Mouse (Mus musculus) stomach, embryonic 14.5 days (tissue): ENCODE data around the gene Hist2h2aa1. TPM values are rescaled to one million over a fixed set of nuclear protein-coding genes. Genes with fewer than 3 reads are reported as not detected.
A peak's percentile ranks its signal among the peaks of the same experiment; 100 is the strongest.
"Not testable (repeated sequence)": the region's sequence is repeated elsewhere in the genome, so short reads cannot be mapped to it uniquely, and the experiment has no call there.

ENCODE experiments used
- ATAC-seq: fragments of 200-750 bp; cut with Nextera tagmentation; 2 replicates; pipeline ENCODE4 v1.8.0; 2017; ENCODE audit warnings: low read depth, moderate TSS enrichment; ENCODE audit not compliant: insufficient number of reproducible peaks, insufficient read depth, low FRiP score
- H3K27ac ChIP-seq: fragments of 300-500 bp; sonication (generic); 2 replicates; pipeline ENCODE4 v1.5.1; 2014; ENCODE audit warnings: mild to moderate bottlenecking, low read length, moderate library complexity, mixed read lengths
- H3K27me3 ChIP-seq: fragments of 300-500 bp; sonication (generic); 2 replicates; pipeline ENCODE4 v1.6.1; 2014; ENCODE audit warnings: low read length, control low read depth, mixed read lengths; ENCODE audit not compliant: control insufficient read depth, insufficient read depth
- H3K36me3 ChIP-seq: fragments of 300-500 bp; sonication (generic); 2 replicates; pipeline ENCODE4 v1.6.1; 2014; ENCODE audit warnings: mild to moderate bottlenecking, control low read depth, low read length, moderate library complexity, mixed read lengths; ENCODE audit not compliant: control insufficient read depth, insufficient read depth
- H3K4me1 ChIP-seq: fragments of 300-500 bp; sonication (generic); 2 replicates; pipeline ENCODE4 v1.6.1; 2014; ENCODE audit warnings: low read length, control low read depth, mixed read lengths; ENCODE audit not compliant: control insufficient read depth, insufficient read depth
- H3K4me2 ChIP-seq: fragments of 300-500 bp; sonication (generic); replicated peaks from 2 replicates; pipeline ENCODE4 v1.6.1; 2014; ENCODE audit warnings: low read depth, low read length, control low read depth
- H3K4me3 ChIP-seq: fragments of 300-500 bp; sonication (generic); 2 replicates; pipeline ENCODE4 v1.5.1; 2014; ENCODE audit warnings: low read depth, low read length, control low read depth
- H3K9ac ChIP-seq: fragments of 300-500 bp; sonication (generic); replicated peaks from 2 replicates; pipeline ENCODE4 v1.6.1; 2014; ENCODE audit warnings: low read depth, mild to moderate bottlenecking, control low read depth, low read length, moderate library complexity, mixed read lengths
- H3K9me3 ChIP-seq: fragments of 300-500 bp; sonication (generic); 2 replicates; pipeline ENCODE4 v1.6.1; 2016; ENCODE audit warnings: low read depth, low read length, control low read depth; ENCODE audit not compliant: control insufficient read depth
- WGBS: fragments of 180-500 bp; shearing (Covaris S2); extraction: QIAGEN DNeasy Blood & Tissue Kit; methylation state at CpG from one replicate; pipeline ENCODE4 v1.1.7; 2014; 5-methylcytosine and 5-hydroxymethylcytosine counted together
- polyA plus RNA-seq: library from polyadenylated mRNA; unstranded; fragments of >200 nt; fragmentation: Nextera tagmentation; extraction: Ambion mirVana; gene quantifications from 2 replicates; pipeline ENCODE4 v1.2.1, GENCODE M21; 2014

Gene Hist2h2aa1
- polyA plus RNA-seq, 1 experiment from 2014 or later: 17.2 TPM

DNA sequence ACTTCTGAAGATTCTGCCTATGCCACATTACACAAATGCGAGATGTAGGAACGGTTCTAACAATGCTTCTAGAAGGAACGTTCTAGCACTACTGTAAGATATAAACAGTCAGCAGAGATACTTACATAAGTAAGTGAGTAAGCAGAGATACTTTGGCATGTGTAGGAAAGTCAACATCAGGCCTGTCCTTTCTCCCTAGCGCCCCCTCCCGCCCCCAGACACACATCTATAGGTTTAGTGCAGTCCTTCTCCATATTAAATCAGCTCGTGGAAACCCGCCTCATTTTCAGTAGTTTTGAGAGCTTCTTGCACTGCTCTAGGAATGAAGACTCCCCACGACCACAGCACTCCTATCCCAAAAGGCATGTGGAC lies 32.1 kb downstream of the Hist2h2aa1 start:
- 10% methylated on average over 8 of the region's 8 CpGs for WGBS
- peak overlapping the region; percentile 74 for H3K27ac ChIP-seq
- peak overlapping the region; percentile 43 for H3K9ac ChIP-seq
- ATAC-seq: peak; percentile 37; the same call in 1 of the 2 replicates
- H3K4me1 ChIP-seq: 0 out of 2 replicates have a peak, but pooled peaks cover 4% of the 10 kb centered on the region
- peak overlapping the region; percentile 39 for H3K4me3 ChIP-seq
- no peaks in the 10 kb centered on the region for H3K9me3 ChIP-seq
- no peaks in the 10 kb centered on the region for H3K27me3 ChIP-seq
- peak overlapping the region; percentile 72 for H3K4me2 ChIP-seq
- H3K36me3 ChIP-seq: no peaks in the 10 kb centered on the region

DNA sequence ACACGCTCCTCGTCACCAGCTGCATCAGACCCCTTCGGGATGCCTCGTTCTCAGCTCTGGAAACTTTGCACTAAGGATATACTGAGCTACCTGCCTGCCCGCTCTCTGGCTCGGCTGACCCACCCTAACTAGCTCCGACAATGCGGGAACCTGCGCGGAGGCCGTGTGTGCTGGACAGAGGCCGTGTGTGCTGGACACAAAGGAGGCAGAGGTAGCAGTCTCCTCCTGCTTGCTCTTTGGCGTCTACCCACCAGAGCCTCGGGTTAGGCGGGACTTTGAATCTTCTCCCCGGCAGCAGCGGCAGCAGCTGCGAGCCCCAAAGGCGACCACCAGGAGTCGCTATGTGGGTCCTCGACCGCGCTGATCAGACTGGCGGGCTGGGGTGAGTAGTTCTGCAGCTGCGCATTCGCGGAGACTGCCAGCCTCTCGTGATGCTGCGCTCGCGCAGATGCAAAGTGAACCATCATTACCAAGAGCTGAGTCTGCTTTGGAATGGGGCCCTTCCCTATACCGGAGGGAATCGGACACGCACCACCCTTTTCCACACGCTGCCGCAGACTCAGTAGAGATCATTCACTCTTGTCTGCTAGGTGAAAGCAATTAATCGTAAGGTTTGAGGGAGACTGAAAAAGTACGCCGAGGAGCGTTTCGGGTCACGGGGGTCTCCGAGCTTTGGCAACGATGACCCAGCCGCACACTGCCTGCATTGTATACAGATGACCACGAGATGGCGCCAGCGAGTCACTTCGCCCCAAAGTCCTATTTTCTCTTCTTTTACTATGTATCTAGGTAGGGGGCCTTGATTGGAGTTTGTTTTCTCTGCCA lies 32.7 kb downstream of the Hist2h2aa1 start:
- H3K4me2 ChIP-seq: peak overlapping the region; percentile 72
- no peaks in the 10 kb centered on the region for H3K27me3 ChIP-seq
- peak; percentile 90 for ATAC-seq
- under 1% methylated on average over 49 of the region's 49 CpGs for WGBS
- H3K36me3 ChIP-seq: no peaks in the 10 kb centered on the region
- 0 out of 2 replicates have a peak, but pooled peaks cover 7% of the 10 kb centered on the region for H3K4me1 ChIP-seq
- peak overlapping the region; percentile 74 for H3K27ac ChIP-seq
- H3K4me3 ChIP-seq: peak overlapping the region; percentile 39
- peak overlapping the region; percentile 43 for H3K9ac ChIP-seq
- no peaks in the 10 kb centered on the region for H3K9me3 ChIP-seq

DNA sequence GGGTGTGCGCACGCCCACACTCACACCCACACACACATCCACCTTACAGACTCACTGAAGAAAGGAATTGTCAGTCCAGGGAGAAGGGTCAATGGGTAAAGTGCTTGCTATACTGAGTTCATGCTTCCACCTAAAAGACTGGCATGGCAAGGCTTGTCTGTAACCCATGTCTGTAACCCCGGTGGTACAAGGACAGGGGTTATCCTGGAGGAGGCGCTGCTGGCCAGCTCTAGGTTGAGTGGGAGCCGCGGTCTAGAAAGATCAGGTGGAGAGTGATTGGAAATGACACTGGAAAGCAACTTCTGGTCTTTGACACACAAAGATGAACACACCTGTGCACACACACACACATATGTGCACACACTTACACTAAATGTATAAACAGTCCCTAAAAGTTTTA lies 35.4 kb downstream of the Hist2h2aa1 start:
- Histone ChIP-seq H3K9me3 (no peaks in the 10 kb centered on the region), H3K4me2 (no peak overlapping the region), H3K4me3 (no peak overlapping the region), H3K27me3 (no peaks in the 10 kb centered on the region), H3K9ac (no peak overlapping the region), H3K36me3 (no peaks in the 10 kb centered on the region), H3K27ac (no peak overlapping the region), H3K4me1 (0 out of 2 replicates have a peak, but pooled peaks cover 7% of the 10 kb centered on the region)
- 58% methylated on average over 6 of the region's 6 CpGs for WGBS
- no peak for ATAC-seq

DNA sequence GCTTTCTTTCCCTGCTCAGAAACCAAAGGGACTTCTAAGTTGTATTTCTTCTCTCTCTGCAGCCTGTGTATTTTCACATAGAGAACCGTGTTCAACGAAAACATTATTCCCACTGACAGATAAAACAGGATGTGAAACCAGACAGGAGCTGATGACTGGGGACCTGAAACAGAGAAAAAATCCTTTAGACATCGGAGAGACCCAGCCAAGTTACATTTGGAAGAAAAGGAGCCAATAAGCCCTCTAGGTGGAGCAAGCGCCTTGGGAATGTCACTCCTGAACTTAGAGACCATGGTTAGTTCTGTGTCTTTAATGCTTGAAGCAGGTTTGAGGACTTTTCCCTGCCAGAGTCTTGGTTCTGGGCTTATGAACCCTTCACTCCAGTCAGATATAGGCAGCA lies 39.2 kb downstream of the Hist2h2aa1 start:
- Histone ChIP-seq H3K4me3 (no peak overlapping the region), H3K9ac (no peak overlapping the region), H3K36me3 (no peaks in the 10 kb centered on the region), H3K4me2 (0 out of 2 replicates have a peak overlapping the region, but pooled peaks have one; percentile 1), H3K9me3 (no peaks in the 10 kb centered on the region), H3K27me3 (no peaks in the 10 kb centered on the region), H3K4me1 (0 out of 2 replicates have a peak, but pooled peaks cover 4% of the 10 kb centered on the region), H3K27ac (no peak overlapping the region)
- 18% methylated on average over 4 of the region's 4 CpGs for WGBS
- no peak for ATAC-seq

DNA sequence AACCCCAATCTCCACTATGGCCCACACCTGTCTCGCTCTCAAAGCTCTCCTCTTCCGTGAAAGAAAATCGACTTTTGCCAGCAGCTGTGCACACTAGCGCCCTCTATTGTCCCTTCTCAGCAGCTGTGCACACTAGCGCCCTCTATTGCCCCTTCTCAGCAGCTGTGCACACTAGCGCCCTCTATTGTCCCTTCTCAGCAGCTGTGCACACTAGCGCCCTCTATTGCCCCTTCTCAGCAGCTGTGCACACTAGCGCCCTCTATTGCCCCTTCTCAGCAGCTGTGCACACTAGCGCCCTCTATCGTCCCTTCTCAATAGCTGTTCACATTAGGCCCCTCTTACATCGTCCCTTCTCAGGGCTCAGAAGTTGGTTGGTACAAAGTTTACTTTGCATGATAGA lies 42.0 kb downstream of the Hist2h2aa1 start:
- H3K4me2 ChIP-seq, H3K4me3 ChIP-seq, H3K9me3 ChIP-seq, H3K27me3 ChIP-seq, H3K4me1 ChIP-seq, H3K27ac ChIP-seq, H3K9ac ChIP-seq, ATAC-seq, H3K36me3 ChIP-seq: not testable (repeated sequence)
- WGBS: 86% methylated on average over 11 of the region's 11 CpGs

DNA sequence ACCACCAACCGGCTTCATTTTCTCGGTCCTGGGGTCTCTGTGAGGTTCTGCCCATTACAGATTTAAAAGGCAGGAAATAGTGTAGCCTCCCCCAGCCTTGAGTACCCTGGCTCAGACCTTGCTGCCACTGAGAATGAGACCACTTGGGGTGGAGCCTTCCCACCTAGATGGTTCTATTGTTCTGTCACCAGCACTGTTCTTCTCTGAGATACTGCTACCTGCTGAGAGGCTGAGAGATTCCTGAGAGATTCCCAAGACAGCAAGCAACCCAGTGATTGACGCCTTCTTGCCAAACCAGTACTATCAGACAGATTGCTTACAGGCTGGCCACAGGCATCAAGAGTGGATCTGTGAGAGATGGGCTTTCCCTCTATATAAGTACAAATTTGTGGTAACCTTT lies 43.9 kb downstream of the Hist2h2aa1 start:
- H3K27ac ChIP-seq: no peak overlapping the region
- H3K4me1 ChIP-seq: no peaks in the 10 kb centered on the region
- no peak overlapping the region for H3K4me2 ChIP-seq
- no peaks in the 10 kb centered on the region for H3K27me3 ChIP-seq
- no peak overlapping the region for H3K4me3 ChIP-seq
- WGBS: 59% methylated on average over 3 of the region's 3 CpGs
- H3K36me3 ChIP-seq: no peaks in the 10 kb centered on the region
- ATAC-seq: no peak
- H3K9ac ChIP-seq: no peak overlapping the region
- H3K9me3 ChIP-seq: no peaks in the 10 kb centered on the region

DNA sequence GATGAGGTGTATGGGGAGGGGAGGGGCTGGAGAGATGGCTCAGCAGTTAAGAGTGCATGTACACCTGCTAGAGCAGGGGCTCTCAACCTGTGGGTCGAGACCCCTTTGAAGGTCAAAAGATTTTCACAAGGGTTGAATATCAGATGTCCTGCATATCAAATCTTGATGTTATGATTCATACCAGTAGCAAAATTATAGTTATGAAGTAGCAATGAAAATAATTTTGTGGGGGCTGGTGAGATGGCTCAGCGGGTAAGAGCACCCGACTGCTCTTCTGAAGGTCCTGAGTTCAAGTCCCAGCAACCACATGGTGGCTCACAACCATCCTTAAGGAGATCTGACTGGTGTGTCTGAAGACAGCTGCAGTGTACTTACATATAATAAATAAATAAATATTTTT lies 45.4 kb downstream of the Hist2h2aa1 start:
- not testable (repeated sequence) for H3K9me3 ChIP-seq, H3K36me3 ChIP-seq, H3K27me3 ChIP-seq, H3K4me1 ChIP-seq, H3K9ac ChIP-seq, H3K4me3 ChIP-seq, H3K4me2 ChIP-seq, ATAC-seq, H3K27ac ChIP-seq
- WGBS: 91% methylated on average over 3 of the region's 3 CpGs

DNA sequence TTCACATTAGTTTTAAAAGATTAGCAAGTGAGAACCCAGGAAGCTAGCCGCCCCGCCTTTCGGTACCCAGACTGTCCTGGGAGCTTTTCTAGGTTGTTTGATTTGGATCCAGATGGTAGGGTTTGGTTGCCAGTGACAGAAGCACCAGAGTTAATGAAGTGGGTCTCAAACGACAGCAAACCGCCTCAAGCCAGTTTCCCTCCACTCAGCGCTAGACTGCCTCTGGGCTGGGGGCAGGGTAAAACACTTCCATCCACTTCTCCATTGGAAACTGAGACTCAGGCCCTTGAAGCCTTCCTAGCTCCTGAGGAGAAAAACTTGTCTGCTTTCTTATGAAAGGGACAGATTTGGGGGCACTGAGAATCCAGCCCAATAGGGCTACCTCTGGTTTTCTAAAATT lies 47.3 kb downstream of the Hist2h2aa1 start:
- H3K9ac ChIP-seq: no peak overlapping the region
- no peak for ATAC-seq

More for the DNA sequence above, 47.3 kb downstream of the Hist2h2aa1 start:
- no peak overlapping the region for H3K27ac ChIP-seq
- no peak overlapping the region for H3K4me3 ChIP-seq
- WGBS: 58% methylated on average over 6 of the region's 6 CpGs
- H3K27me3 ChIP-seq: no peaks in the 10 kb centered on the region
- no peaks in the 10 kb centered on the region for H3K9me3 ChIP-seq
- no peaks in the 10 kb centered on the region for H3K4me1 ChIP-seq
- H3K36me3 ChIP-seq: no peaks in the 10 kb centered on the region
- no peak overlapping the region for H3K4me2 ChIP-seq
